ENCODE assay signal across 35 mouse cellular contexts in genomic region chr17:25762591-25762990, GRCm38 (mm10). TPM values are rescaled to one million over a fixed set of nuclear protein-coding genes. Genes with fewer than 3 reads are reported as not detected.
"Had no signal": no experiment of that assay in that cellular context is flagged by ENCODE, and none has a peak within 500 bp of the region (broad histone marks: within the 10 kb centered on the region; RNA-seq: fewer than 3 reads in every experiment).

No protein-coding gene starts in this region.

- H3K27me3 ChIP-seq: hindbrain, embryonic 15.5 days had no signal

- H3K9ac ChIP-seq: heart, embryonic 13.5 days; heart, embryonic 15.5 days; hindbrain, embryonic 13.5 days; hindbrain, embryonic 15.5 days; kidney, embryonic 15.5 days; limb, embryonic 13.5 days; limb, embryonic 15.5 days; liver, embryonic 12.5 days; liver, embryonic 14.5 days had no signal

- DNase-seq: gastrocnemius, postnatal 14 days; gastrocnemius, postnatal 36 days; heart, adult 11 months; heart, adult 2 months; heart, postnatal 14 days; heart, postnatal 36 days; kidney, adult 11 months; kidney, adult 2 months; kidney, adult 9 months; kidney, postnatal 14 days; kidney, postnatal 36 days; layer of hippocampus, adult 9-11 months; layer of hippocampus, postnatal 36 days; left cerebral cortex, postnatal 4 days had no signal

- H3K9me3 ChIP-seq: heart, embryonic 13.5 days; heart, embryonic 15.5 days; hindbrain, embryonic 13.5 days; hindbrain, embryonic 15.5 days; kidney, embryonic 15.5 days; limb, embryonic 13.5 days; limb, embryonic 15.5 days; liver, embryonic 12.5 days had no signal

- H3K4me1 ChIP-seq: heart, embryonic 13.5 days; heart, embryonic 15.5 days; hindbrain, embryonic 15.5 days; kidney, embryonic 15.5 days; limb, embryonic 13.5 days; limb, embryonic 15.5 days; liver, embryonic 12.5 days had no signal

- H3K36me3 ChIP-seq: heart, embryonic 13.5 days; heart, embryonic 15.5 days; hindbrain, embryonic 13.5 days; hindbrain, embryonic 15.5 days; kidney, embryonic 15.5 days; limb, embryonic 13.5 days; limb, embryonic 15.5 days; liver, embryonic 12.5 days had no signal

- H3K4me3 ChIP-seq: heart, adult 2 months; heart, embryonic 13.5 days; heart, embryonic 15.5 days; hindbrain, embryonic 13.5 days; hindbrain, embryonic 15.5 days; kidney, embryonic 15.5 days; limb, embryonic 13.5 days; limb, embryonic 15.5 days; liver, embryonic 12.5 days had no signal

- H3K27ac ChIP-seq: heart, adult 2 months; heart, embryonic 13.5 days; heart, embryonic 15.5 days; hindbrain, embryonic 13.5 days; hindbrain, embryonic 15.5 days; hindbrain, postnatal 0 days; kidney, embryonic 15.5 days; kidney, postnatal 0 days; limb, embryonic 13.5 days; limb, embryonic 15.5 days; liver, embryonic 12.5 days; liver, embryonic 14.5 days had no signal

RNA-seq across cellular contexts. Expression of gene Msln, which starts 8.4 kb away (rescaled TPM):
- total RNA-seq: hematopoietic stem cell, adult 5-6 weeks had no signal
- polyA plus RNA-seq: hindbrain, embryonic 15.5 days; limb, embryonic 13.5 days had no signal

RNA-seq across cellular contexts. Expression of gene Ccdc78, which starts 23.8 kb away (rescaled TPM):
- total RNA-seq: gastrocnemius, adult 18-20 months; gastrocnemius, adult 8-10 months; gastrocnemius, postnatal 14 days; gastrocnemius, postnatal 36 days; heart, adult 2 months; heart, postnatal 36 days; hematopoietic stem cell, adult 5-6 weeks; left cerebral cortex, postnatal 4 days; liver, adult 2 months had no signal

RNA-seq across cellular contexts. Expression of gene Mslnl, which starts 26.7 kb away (rescaled TPM):
- total RNA-seq: gastrocnemius, adult 18-20 months; gastrocnemius, adult 8-10 months; gastrocnemius, postnatal 14 days; gastrocnemius, postnatal 36 days; heart, adult 2 months; heart, postnatal 14 days; heart, postnatal 36 days; hematopoietic stem cell, adult 5-6 weeks; left cerebral cortex, postnatal 10 days; left cerebral cortex, postnatal 4 days; liver, adult 2 months had no signal
- polyA plus RNA-seq: heart, embryonic 11.5 days; heart, embryonic 13.5 days; heart, embryonic 15.5 days; heart, postnatal 0 days; hindbrain, embryonic 11.5 days; hindbrain, embryonic 13.5 days; hindbrain, embryonic 15.5 days; hindbrain, postnatal 0 days; intestine, embryonic 14.5 days; kidney, adult 2 months; kidney, postnatal 0 days; limb, embryonic 11.5 days; limb, embryonic 13.5 days; liver, adult 2 months; liver, embryonic 12.5 days; liver, embryonic 14.5 days had no signal
